Mouse (Mus musculus) cortical plate, adult 2 months (tissue): ENCODE measurements around the gene Pitpnc1.

Source experiments
- CTCF ChIP-seq: fragments of 200-500 bp; IDR thresholded peaks from 2 replicates; pipeline ENCODE4 v1.5.1; 2011; ENCODE audit warnings: mild to moderate bottlenecking, control low read depth, low read length; ENCODE audit not compliant: insufficient read depth; ENCODE audit errors: extremely low read depth
- POLR2A ChIP-seq: fragments of 200-500 bp; IDR thresholded peaks from 2 replicates; pipeline ENCODE4 v1.6.1; 2011; ENCODE audit warnings: mild to moderate bottlenecking, low read length, control low read depth; ENCODE audit not compliant: insufficient read depth; ENCODE audit errors: extremely low read depth

- no peak for TF ChIP-seq CTCF
- no peak for TF ChIP-seq POLR2A
These were observed 150.6 kb downstream of the Pitpnc1 start for GRCm38 (mm10) chr11:107319861-107320260.
